Mouse (Mus musculus): ENCODE results near the gene S1pr2. TPM values are rescaled to one million over a fixed set of nuclear protein-coding genes. Genes with fewer than 3 reads are reported as not detected.

Gene S1pr2
- polyA plus RNA-seq, 2 experiments = 28.3 to 59.9 TPM

GRCm38 (mm10) chr9:20944697-20945370, 31.7 kb downstream of the S1pr2 start:
- H3K27ac ChIP-seq (replicated peaks; ENCODE audit: low read depth, low read length) = no peak overlapping the region
- H3K27me3 ChIP-seq (ENCODE audit: control insufficient read depth, insufficient read depth, low read length) = no peaks in the 10 kb centered on the region
- no peak for ATAC-seq (ENCODE audit: low FRiP score, low read depth)
- no peak overlapping the region for H3K4me2 ChIP-seq (replicated peaks; ENCODE audit: low read depth, low read length, severe bottlenecking)
- no peak for TF ChIP-seq POLR2A (IDR thresholded peaks at IDR 0.05; ENCODE audit: borderline replicate concordance, extremely low read depth, insufficient read depth, insufficient read length)
- H3K4me3 ChIP-seq (replicated peaks; ENCODE audit: low read length) = no peak overlapping the region
- WGBS = 48% methylated on average over 4 of the region's 4 CpGs
- H3K36me3 ChIP-seq (ENCODE audit: control insufficient read depth, insufficient read depth, low read length) = peaks cover 35% of the 10 kb centered on the region
- H3K9me3 ChIP-seq (ENCODE audit: control insufficient read depth, low read length) = no peaks in the 10 kb centered on the region
- H3K4me1 ChIP-seq (ENCODE audit: control insufficient read depth, insufficient read depth, low read length) = peaks cover 13% of the 10 kb centered on the region; the same call in 1 of the 2 replicates
- peak; percentile 22 for DNase-seq (ENCODE audit: low spot score)
- H3K9ac ChIP-seq (ENCODE audit: low read depth, low read length, severe bottlenecking) = no peak overlapping the region

- Histone ChIP-seq H3K27me3 (ENCODE audit: control insufficient read depth, insufficient read depth, low read length) (no peaks in the 10 kb centered on the region), H3K9me3 (ENCODE audit: control insufficient read depth, low read length) (no peaks in the 10 kb centered on the region), H3K9ac (ENCODE audit: low read depth, low read length, severe bottlenecking) (no peak overlapping the region), H3K4me1 (ENCODE audit: control insufficient read depth, insufficient read depth, low read length) (peaks cover 13% of the 10 kb centered on the region; the same call in 1 of the 2 replicates), H3K4me2 (replicated peaks; ENCODE audit: low read depth, low read length, severe bottlenecking) (no peak overlapping the region), H3K27ac (replicated peaks; ENCODE audit: low read depth, low read length) (0 out of 2 replicates have a peak overlapping the region, but pooled peaks have one; percentile 28), H3K36me3 (ENCODE audit: control insufficient read depth, insufficient read depth, low read length) (peaks cover 41% of the 10 kb centered on the region), H3K4me3 (replicated peaks; ENCODE audit: low read length) (no peak overlapping the region)
- TF ChIP-seq POLR2A (IDR thresholded peaks at IDR 0.05; ENCODE audit: borderline replicate concordance, extremely low read depth, insufficient read depth, insufficient read length) = no peak
- DNase-seq (ENCODE audit: low spot score) = peak; percentile 32
- WGBS = 4% methylated on average over 2 of the region's 2 CpGs
- ATAC-seq (ENCODE audit: low FRiP score, low read depth) = peak; percentile 51
Observed at GRCm38 (mm10) chr9:20943911-20944310, 32.7 kb downstream of the S1pr2 start.

- Histone ChIP-seq H3K9ac (ENCODE audit: low read depth, low read length, severe bottlenecking) (no peak overlapping the region), H3K4me3 (replicated peaks; ENCODE audit: low read length) (no peak overlapping the region), H3K36me3 (ENCODE audit: control insufficient read depth, insufficient read depth, low read length) (peaks cover 46% of the 10 kb centered on the region), H3K27me3 (ENCODE audit: control insufficient read depth, insufficient read depth, low read length) (no peaks in the 10 kb centered on the region), H3K4me2 (replicated peaks; ENCODE audit: low read depth, low read length, severe bottlenecking) (no peak overlapping the region), H3K27ac (replicated peaks; ENCODE audit: low read depth, low read length) (0 out of 2 replicates have a peak overlapping the region, but pooled peaks have one; percentile 28), H3K9me3 (ENCODE audit: control insufficient read depth, low read length) (no peaks in the 10 kb centered on the region), H3K4me1 (ENCODE audit: control insufficient read depth, insufficient read depth, low read length) (peaks cover 13% of the 10 kb centered on the region; the same call in 1 of the 2 replicates)
- TF ChIP-seq POLR2A (IDR thresholded peaks at IDR 0.05; ENCODE audit: borderline replicate concordance, extremely low read depth, insufficient read depth, insufficient read length) = no peak
- no peak for DNase-seq (ENCODE audit: low spot score)
- WGBS = 87% methylated on average over 7 of the region's 7 CpGs
- no peak for ATAC-seq (ENCODE audit: low FRiP score, low read depth)
Observed at GRCm38 (mm10) chr9:20943396-20943795, 33.2 kb downstream of the S1pr2 start.

- H3K9me3 ChIP-seq (ENCODE audit: control insufficient read depth, low read length) = no peaks in the 10 kb centered on the region
- H3K4me3 ChIP-seq (replicated peaks; ENCODE audit: low read length) = no peak overlapping the region
- ATAC-seq (ENCODE audit: low FRiP score, low read depth) (no peak), DNase-seq (ENCODE audit: low spot score) (no peak)
- no peak overlapping the region for H3K27ac ChIP-seq (replicated peaks; ENCODE audit: low read depth, low read length)
- WGBS = 90% methylated on average over 3 of the region's 3 CpGs
- H3K4me1 ChIP-seq (ENCODE audit: control insufficient read depth, insufficient read depth, low read length) = no peaks in the 10 kb centered on the region
- no peak for TF ChIP-seq POLR2A (IDR thresholded peaks at IDR 0.05; ENCODE audit: borderline replicate concordance, extremely low read depth, insufficient read depth, insufficient read length)
- no peak overlapping the region for H3K9ac ChIP-seq (ENCODE audit: low read depth, low read length, severe bottlenecking)
- H3K36me3 ChIP-seq (ENCODE audit: control insufficient read depth, insufficient read depth, low read length) = peaks cover 100% of the 10 kb centered on the region
- no peak overlapping the region for H3K4me2 ChIP-seq (replicated peaks; ENCODE audit: low read depth, low read length, severe bottlenecking)
- no peaks in the 10 kb centered on the region for H3K27me3 ChIP-seq (ENCODE audit: control insufficient read depth, insufficient read depth, low read length)
Observed at GRCm38 (mm10) chr9:20923258-20923657, 53.3 kb downstream of the S1pr2 start.

GRCm38 (mm10) chr9:20916160-20916559, 60.4 kb downstream of the S1pr2 start:
- H3K4me3 ChIP-seq (replicated peaks; ENCODE audit: low read length) = no peak overlapping the region
- ATAC-seq (ENCODE audit: low FRiP score, low read depth) (no peak), DNase-seq (ENCODE audit: low spot score) (no peak)
- no peaks in the 10 kb centered on the region for H3K4me1 ChIP-seq (ENCODE audit: control insufficient read depth, insufficient read depth, low read length)
- H3K9ac ChIP-seq (ENCODE audit: low read depth, low read length, severe bottlenecking) = no peak overlapping the region
- H3K27me3 ChIP-seq (ENCODE audit: control insufficient read depth, insufficient read depth, low read length) = no peaks in the 10 kb centered on the region
- peaks cover 100% of the 10 kb centered on the region for H3K36me3 ChIP-seq (ENCODE audit: control insufficient read depth, insufficient read depth, low read length)
- no peak overlapping the region for H3K4me2 ChIP-seq (replicated peaks; ENCODE audit: low read depth, low read length, severe bottlenecking)
- WGBS = 78% methylated on average over 4 of the region's 4 CpGs
- TF ChIP-seq POLR2A (IDR thresholded peaks at IDR 0.05; ENCODE audit: borderline replicate concordance, extremely low read depth, insufficient read depth, insufficient read length) = no peak
- no peaks in the 10 kb centered on the region for H3K9me3 ChIP-seq (ENCODE audit: control insufficient read depth, low read length)
- no peak overlapping the region for H3K27ac ChIP-seq (replicated peaks; ENCODE audit: low read depth, low read length)

Small RNA genes within 50 kb of the gene (microRNA-seq; reads per million reads assigned to microRNA genes)
- not detected for gene Mir7081

Other genes starting within 250 kb of the S1pr2 start
- gene Olfm2, start 230.4 kb downstream of the S1pr2 start, polyA plus RNA-seq (2012; rRNA removed) = 6.9 and 8.8 TPM in 2 replicates
- gene Olfm2, start 230.4 kb downstream of the S1pr2 start, polyA plus RNA-seq (2014; fragmentation: Nextera tagmentation; extraction: Ambion mirVana) = 4.8 and 6.5 TPM in 2 replicates
- gene Col5a3, start 161.7 kb downstream of the S1pr2 start, polyA plus RNA-seq (2012; rRNA removed) = 5.5 and 6.7 TPM in 2 replicates
- 3.2 and 4.5 TPM in 2 replicates for gene Col5a3, start 161.7 kb downstream of the S1pr2 start, polyA plus RNA-seq (2014; fragmentation: Nextera tagmentation; extraction: Ambion mirVana)
- not detected in 2 replicates for gene Rdh8, start 158.3 kb downstream of the S1pr2 start, polyA plus RNA-seq (2012; rRNA removed)
- gene Rdh8, start 158.3 kb downstream of the S1pr2 start, polyA plus RNA-seq (2014; fragmentation: Nextera tagmentation; extraction: Ambion mirVana) = not detected in 2 replicates
- 25.4 and 35.2 TPM in 2 replicates for gene A230050P20Rik, start 108.1 kb downstream of the S1pr2 start, polyA plus RNA-seq (2012; rRNA removed)
- 4.5 and 4.7 TPM in 2 replicates for gene A230050P20Rik, start 108.1 kb downstream of the S1pr2 start, polyA plus RNA-seq (2014; fragmentation: Nextera tagmentation; extraction: Ambion mirVana)
- gene Angptl6, start 97.1 kb downstream of the S1pr2 start, polyA plus RNA-seq (2012; rRNA removed) = 3.1 and 4.0 TPM in 2 replicates
- gene Angptl6, start 97.1 kb downstream of the S1pr2 start, polyA plus RNA-seq (2014; fragmentation: Nextera tagmentation; extraction: Ambion mirVana) = 2.4 and 4.3 TPM in 2 replicates
- gene Ppan, start 88.6 kb downstream of the S1pr2 start, polyA plus RNA-seq (2012; rRNA removed) = 147 and 175 TPM in 2 replicates
- gene Ppan, start 88.6 kb downstream of the S1pr2 start, polyA plus RNA-seq (2014; fragmentation: Nextera tagmentation; extraction: Ambion mirVana) = 79.8 and 82.7 TPM in 2 replicates
- 167 and 179 TPM in 2 replicates for gene Eif3g, start 78.2 kb downstream of the S1pr2 start, polyA plus RNA-seq (2012; rRNA removed)
- 287 and 289 TPM in 2 replicates for gene Eif3g, start 78.2 kb downstream of the S1pr2 start, polyA plus RNA-seq (2014; fragmentation: Nextera tagmentation; extraction: Ambion mirVana)
- 115 and 118 TPM in 2 replicates for gene Dnmt1, start 16.9 kb downstream of the S1pr2 start, polyA plus RNA-seq (2012; rRNA removed)
- 60.9 and 62.0 TPM in 2 replicates for gene Dnmt1, start 16.9 kb downstream of the S1pr2 start, polyA plus RNA-seq (2014; fragmentation: Nextera tagmentation; extraction: Ambion mirVana)
- gene Mrpl4, start 26.0 kb upstream of the S1pr2 start, polyA plus RNA-seq (2012; rRNA removed) = 89.0 and 114 TPM in 2 replicates
- gene Mrpl4, start 26.0 kb upstream of the S1pr2 start, polyA plus RNA-seq (2014; fragmentation: Nextera tagmentation; extraction: Ambion mirVana) = 115 and 118 TPM in 2 replicates
- gene Icam1, start 39.2 kb upstream of the S1pr2 start, polyA plus RNA-seq (2012; rRNA removed) = 15.5 and 16.6 TPM in 2 replicates
- gene Icam1, start 39.2 kb upstream of the S1pr2 start, polyA plus RNA-seq (2014; fragmentation: Nextera tagmentation; extraction: Ambion mirVana) = 18.3 and 21.2 TPM in 2 replicates
- gene Icam4, start 52.6 kb upstream of the S1pr2 start, polyA plus RNA-seq (2012; rRNA removed) = 0.26 and 0.47 TPM in 2 replicates
- gene Icam4, start 52.6 kb upstream of the S1pr2 start, polyA plus RNA-seq (2014; fragmentation: Nextera tagmentation; extraction: Ambion mirVana) = 0.99 and 1.3 TPM in 2 replicates
- gene Icam5, start 55.3 kb upstream of the S1pr2 start, polyA plus RNA-seq (2012; rRNA removed) = 0.23 and 0.34 TPM in 2 replicates
- 0.08 and 0.11 TPM in 2 replicates for gene Icam5, start 55.3 kb upstream of the S1pr2 start, polyA plus RNA-seq (2014; fragmentation: Nextera tagmentation; extraction: Ambion mirVana)
- 1.4 TPM in 1 of 2 replicates, not detected in the other for gene Zglp1, start 90.3 kb upstream of the S1pr2 start, polyA plus RNA-seq (2012; rRNA removed)
- gene Zglp1, start 90.3 kb upstream of the S1pr2 start, polyA plus RNA-seq (2014; fragmentation: Nextera tagmentation; extraction: Ambion mirVana) = 0.23 TPM in 1 of 2 replicates, not detected in the other
- 1.8 and 1.9 TPM in 2 replicates for gene Gm49373, start 96.3 kb upstream of the S1pr2 start, polyA plus RNA-seq (2012; rRNA removed)
- gene Gm49373, start 96.3 kb upstream of the S1pr2 start, polyA plus RNA-seq (2014; fragmentation: Nextera tagmentation; extraction: Ambion mirVana) = 0.72 and 1.0 TPM in 2 replicates
- gene Fdx1l, start 96.8 kb upstream of the S1pr2 start, polyA plus RNA-seq (2012; rRNA removed) = 68.9 and 80.0 TPM in 2 replicates
- gene Fdx1l, start 96.8 kb upstream of the S1pr2 start, polyA plus RNA-seq (2014; fragmentation: Nextera tagmentation; extraction: Ambion mirVana) = 65.1 and 67.4 TPM in 2 replicates
- gene Gm38431, start 115.2 kb upstream of the S1pr2 start, polyA plus RNA-seq (2012; rRNA removed) = 5.3 and 5.9 TPM in 2 replicates
- gene Gm38431, start 115.2 kb upstream of the S1pr2 start, polyA plus RNA-seq (2014; fragmentation: Nextera tagmentation; extraction: Ambion mirVana) = 1.6 and 2.6 TPM in 2 replicates
- gene Raver1, start 115.2 kb upstream of the S1pr2 start, polyA plus RNA-seq (2012; rRNA removed) = 94.0 and 125 TPM in 2 replicates
- gene Raver1, start 115.2 kb upstream of the S1pr2 start, polyA plus RNA-seq (2014; fragmentation: Nextera tagmentation; extraction: Ambion mirVana) = 74.7 and 76.3 TPM in 2 replicates
- gene Tyk2, start 154.5 kb upstream of the S1pr2 start, polyA plus RNA-seq (2012; rRNA removed) = 20.9 and 25.8 TPM in 2 replicates
- 10.6 and 11.4 TPM in 2 replicates for gene Tyk2, start 154.5 kb upstream of the S1pr2 start, polyA plus RNA-seq (2014; fragmentation: Nextera tagmentation; extraction: Ambion mirVana)
- gene Cdc37, start 173.2 kb upstream of the S1pr2 start, polyA plus RNA-seq (2012; rRNA removed) = 145 and 257 TPM in 2 replicates
- 292 and 299 TPM in 2 replicates for gene Cdc37, start 173.2 kb upstream of the S1pr2 start, polyA plus RNA-seq (2014; fragmentation: Nextera tagmentation; extraction: Ambion mirVana)
- gene Pde4a, start 188.9 kb upstream of the S1pr2 start, polyA plus RNA-seq (2012; rRNA removed) = 5.7 and 7.1 TPM in 2 replicates
- gene Pde4a, start 188.9 kb upstream of the S1pr2 start, polyA plus RNA-seq (2014; fragmentation: Nextera tagmentation; extraction: Ambion mirVana) = 4.4 and 5.7 TPM in 2 replicates